Comparison of ENCODE assay signal across 23 mouse cellular contexts in the genomic region with DNA sequence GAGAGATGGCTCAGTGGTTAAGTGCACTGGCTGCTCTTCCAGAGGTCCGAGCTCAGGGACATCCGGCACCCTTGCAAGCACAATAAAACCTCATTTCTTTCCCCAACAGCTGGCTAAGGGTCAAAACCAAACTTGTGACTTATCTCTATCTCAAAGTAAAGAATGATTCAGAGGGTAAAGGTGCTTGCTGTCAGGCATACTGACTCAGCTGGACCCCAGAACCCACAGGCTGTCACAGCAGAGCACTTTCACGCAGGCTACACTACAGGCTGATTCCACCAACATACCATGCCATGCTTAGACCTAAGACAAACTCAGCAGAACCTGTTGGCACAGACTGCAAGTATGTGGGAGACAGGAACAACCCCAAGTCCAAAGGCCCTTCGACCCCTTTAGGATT.
"Had no signal": no experiment of that assay in that cellular context is flagged by ENCODE, and none has a peak within 500 bp of the region (broad histone marks: within the 10 kb centered on the region; RNA-seq: fewer than 3 reads in every experiment).

No protein-coding gene starts in this region.

- H3K9ac ChIP-seq: limb, embryonic 12.5 days; limb, embryonic 15.5 days; liver, embryonic 14.5 days; liver, postnatal 0 days; lung, embryonic 14.5 days; midbrain, embryonic 12.5 days; midbrain, embryonic 15.5 days; neural tube, embryonic 12.5 days; neural tube, embryonic 15.5 days; stomach, embryonic 15.5 days had no signal

- H3K27ac ChIP-seq: kidney, postnatal 0 days; layer of hippocampus, adult 2 months; left cerebral cortex, adult 2 months; limb, embryonic 12.5 days; limb, embryonic 15.5 days; liver, embryonic 14.5 days; macrophage; midbrain, embryonic 12.5 days; midbrain, embryonic 15.5 days; neural tube, embryonic 12.5 days; neural tube, embryonic 15.5 days; stomach, embryonic 15.5 days had no signal

- H3K4me1 ChIP-seq: limb, embryonic 12.5 days; limb, embryonic 15.5 days; midbrain, embryonic 12.5 days; midbrain, embryonic 15.5 days; neural tube, embryonic 12.5 days; neural tube, embryonic 15.5 days; stomach, embryonic 15.5 days had no signal

- H3K9me3 ChIP-seq: limb, embryonic 12.5 days; limb, embryonic 15.5 days; midbrain, embryonic 12.5 days; midbrain, embryonic 15.5 days; neural tube, embryonic 12.5 days; neural tube, embryonic 15.5 days; stomach, embryonic 15.5 days had no signal

- H3K4me2 ChIP-seq: limb, embryonic 12.5 days; limb, embryonic 15.5 days; liver, embryonic 11.5 days; lung, embryonic 14.5 days; midbrain, embryonic 12.5 days; midbrain, embryonic 15.5 days; neural tube, embryonic 12.5 days; neural tube, embryonic 15.5 days; stomach, embryonic 15.5 days had no signal

- DNase-seq: kidney, postnatal 25 days; layer of hippocampus, adult 9-11 months; left cerebral cortex, postnatal 4 days; liver, postnatal 0 days; lung, embryonic 14.5 days; right cerebral cortex, postnatal 25 days; spleen, adult 18-20 months; thymus, adult 18-20 months; thymus, postnatal 36 days had no signal

- H3K4me3 ChIP-seq: layer of hippocampus, adult 2 months; left cerebral cortex, adult 2 months; limb, embryonic 12.5 days; limb, embryonic 15.5 days; midbrain, embryonic 12.5 days; midbrain, embryonic 15.5 days; neural tube, embryonic 12.5 days; neural tube, embryonic 15.5 days; stomach, embryonic 15.5 days had no signal

- ATAC-seq: liver, postnatal 0 days; lung, postnatal 0 days; midbrain, embryonic 15.5 days had no signal

- H3K27me3 ChIP-seq: limb, embryonic 12.5 days; limb, embryonic 15.5 days; midbrain, embryonic 12.5 days; midbrain, embryonic 15.5 days; neural tube, embryonic 12.5 days; neural tube, embryonic 15.5 days; stomach, embryonic 15.5 days had no signal
